Mouse (Mus musculus) heart, embryonic 10.5 days (tissue): Measurements from ENCODE around the gene Rwdd2b. TPM values are rescaled to one million over a fixed set of nuclear protein-coding genes. Genes with fewer than 3 reads are reported as not detected.

Experiments used
- DNase-seq: peaks from one replicate; pipeline ENCODE4 v3.0.0-alpha.2; 2017; ENCODE audit warnings: low spot score
- H3K27ac ChIP-seq: fragments of 300-500 bp; sonication (generic); 2 replicates; pipeline ENCODE4 v1.5.1; 2016; ENCODE audit warnings: mild to moderate bottlenecking
- H3K27me3 ChIP-seq: fragments of 300-500 bp; sonication (generic); 2 replicates; pipeline ENCODE4 v1.6.1; 2016; ENCODE audit warnings: mild to moderate bottlenecking; ENCODE audit not compliant: poor library complexity, insufficient read depth, severe bottlenecking
- H3K36me3 ChIP-seq: fragments of 300-500 bp; sonication (generic); 2 replicates; pipeline ENCODE4 v1.6.1; 2016; ENCODE audit warnings: mild to moderate bottlenecking, moderate library complexity
- H3K4me1 ChIP-seq: fragments of 300-500 bp; sonication (generic); 2 replicates; pipeline ENCODE4 v1.6.1; 2016; ENCODE audit warnings: mild to moderate bottlenecking
- H3K4me3 ChIP-seq: fragments of 300-500 bp; sonication (generic); 2 replicates; pipeline ENCODE4 v1.5.1; 2016; ENCODE audit warnings: mild to moderate bottlenecking, moderate library complexity
- H3K9me3 ChIP-seq: fragments of 300-500 bp; sonication (generic); 2 replicates; pipeline ENCODE4 v1.6.1; 2016; ENCODE audit warnings: mild to moderate bottlenecking, moderate library complexity
- WGBS: fragments of 180-500 bp; shearing (Covaris S2); methylation state at CpG from one replicate; pipeline ENCODE4 v1.1.7; 2016; 5-methylcytosine and 5-hydroxymethylcytosine counted together
- polyA plus RNA-seq: library from polyadenylated mRNA; unstranded; fragments of >200 nt; fragmentation: Nextera tagmentation; extraction: Ambion mirVana; gene quantifications from 2 replicates; pipeline ENCODE4 v1.2.1, GENCODE M21; 2016

Gene Rwdd2b
- polyA plus RNA-seq = 11.8 and 13.6 TPM in 2 replicates

GRCm38 (mm10) chr16:87440184-87440686, at the start of gene Rwdd2b:
Rwdd2b (minus strand) TSS chr16:87440573.
- peaks cover 11% of the 10 kb centered on the region for H3K4me1 ChIP-seq
- WGBS = under 1% methylated on average over 38 of the region's 38 CpGs
- no peaks in the 10 kb centered on the region for H3K9me3 ChIP-seq
- H3K27me3 ChIP-seq = no peaks in the 10 kb centered on the region
- peak within 1 kb of the TSS; percentile 92 for H3K27ac ChIP-seq
- peak within 1 kb of the TSS; percentile 76 for H3K4me3 ChIP-seq
- peaks cover 9% of the 10 kb centered on the region; the same call in 1 of the 2 replicates for H3K36me3 ChIP-seq
- DNase-seq = peak; percentile 97

- no peaks in the 10 kb centered on the region for H3K9me3 ChIP-seq
- H3K27ac ChIP-seq = no peak overlapping the region
- 75% methylated on average over 2 of the region's 2 CpGs for WGBS
- H3K4me1 ChIP-seq = no peaks in the 10 kb centered on the region
- no peaks in the 10 kb centered on the region for H3K27me3 ChIP-seq
- no peak overlapping the region for H3K4me3 ChIP-seq
- DNase-seq = no peak
- H3K36me3 ChIP-seq = peaks cover 98% of the 10 kb centered on the region
These were observed 48.2 kb upstream of the Rwdd2b start for GRCm38 (mm10) chr16:87488605-87489004.

- Histone ChIP-seq H3K4me1 (no peaks in the 10 kb centered on the region), H3K27ac (no peak overlapping the region), H3K4me3 (no peak overlapping the region), H3K36me3 (peaks cover 97% of the 10 kb centered on the region), H3K9me3 (no peaks in the 10 kb centered on the region), H3K27me3 (no peaks in the 10 kb centered on the region)
- WGBS = 92% methylated on average over 5 of the region's 5 CpGs
- DNase-seq = no peak
These were observed 46.4 kb upstream of the Rwdd2b start for GRCm38 (mm10) chr16:87486739-87487138.

- Histone ChIP-seq H3K9me3 (no peaks in the 10 kb centered on the region), H3K27ac (no peak overlapping the region), H3K27me3 (no peaks in the 10 kb centered on the region), H3K4me1 (no peaks in the 10 kb centered on the region), H3K36me3 (peaks cover 84% of the 10 kb centered on the region), H3K4me3 (no peak overlapping the region)
- 93% methylated on average over 5 of the region's 5 CpGs for WGBS
- DNase-seq = no peak
These were observed 44.0 kb upstream of the Rwdd2b start for GRCm38 (mm10) chr16:87484367-87484766.

GRCm38 (mm10) chr16:87470579-87470978, 30.2 kb upstream of the Rwdd2b start:
- peaks cover 92% of the 10 kb centered on the region for H3K36me3 ChIP-seq
- H3K27me3 ChIP-seq = no peaks in the 10 kb centered on the region
- H3K4me1 ChIP-seq = no peaks in the 10 kb centered on the region
- DNase-seq = no peak
- no peak overlapping the region for H3K4me3 ChIP-seq
- no peaks in the 10 kb centered on the region for H3K9me3 ChIP-seq
- no peak overlapping the region for H3K27ac ChIP-seq
- WGBS = 88% methylated on average over 4 of the region's 4 CpGs

- no peak for DNase-seq
- Histone ChIP-seq H3K4me3 (no peak overlapping the region), H3K4me1 (peaks cover 17% of the 10 kb centered on the region), H3K27me3 (no peaks in the 10 kb centered on the region), H3K9me3 (no peaks in the 10 kb centered on the region), H3K27ac (no peak overlapping the region), H3K36me3 (peaks cover 40% of the 10 kb centered on the region)
- 95% methylated on average over 3 of the region's 3 CpGs for WGBS
These were observed 18.4 kb upstream of the Rwdd2b start for GRCm38 (mm10) chr16:87458752-87459151.

GRCm38 (mm10) chr16:87455180-87455611, 14.8 kb upstream of the Rwdd2b start:
- Histone ChIP-seq H3K9me3 (no peaks in the 10 kb centered on the region), H3K4me1 (peaks cover 17% of the 10 kb centered on the region), H3K36me3 (peaks cover 13% of the 10 kb centered on the region), H3K4me3 (peak overlapping the region; percentile 96), H3K27ac (peak overlapping the region; percentile 95), H3K27me3 (no peaks in the 10 kb centered on the region)
- WGBS = under 1% methylated on average over 38 of the region's 38 CpGs
- no peak for DNase-seq

GRCm38 (mm10) chr16:87454419-87455179, 14.2 kb upstream of the Rwdd2b start, which contains the start of gene Usp16:
Usp16 (plus strand) TSS chr16:87454703.
- H3K36me3 ChIP-seq = peaks cover 8% of the 10 kb centered on the region
- peak within 1 kb of the TSS; percentile 96 for H3K4me3 ChIP-seq
- H3K27ac ChIP-seq = peak within 1 kb of the TSS; percentile 95
- no peaks in the 10 kb centered on the region for H3K9me3 ChIP-seq
- no peaks in the 10 kb centered on the region for H3K27me3 ChIP-seq
- peak; percentile 96 for DNase-seq
- peaks cover 17% of the 10 kb centered on the region for H3K4me1 ChIP-seq
- WGBS = 9% methylated on average over 45 of the region's 45 CpGs

GRCm38 (mm10) chr16:87453226-87453625, 12.9 kb upstream of the Rwdd2b start:
- peak; percentile 43 for DNase-seq
- peaks cover 17% of the 10 kb centered on the region for H3K4me1 ChIP-seq
- no peaks in the 10 kb centered on the region for H3K9me3 ChIP-seq
- no peak overlapping the region for H3K4me3 ChIP-seq
- no peaks in the 10 kb centered on the region for H3K36me3 ChIP-seq
- no peaks in the 10 kb centered on the region for H3K27me3 ChIP-seq
- WGBS = 81% methylated on average over 2 of the region's 2 CpGs
- no peak overlapping the region for H3K27ac ChIP-seq

- H3K4me1 ChIP-seq = peaks cover 11% of the 10 kb centered on the region
- H3K9me3 ChIP-seq = no peaks in the 10 kb centered on the region
- H3K27ac ChIP-seq = no peak overlapping the region
- 93% methylated on average over 3 of the region's 3 CpGs for WGBS
- no peak for DNase-seq
- no peaks in the 10 kb centered on the region for H3K36me3 ChIP-seq
- no peak overlapping the region for H3K4me3 ChIP-seq
- no peaks in the 10 kb centered on the region for H3K27me3 ChIP-seq
These were observed 5.2 kb upstream of the Rwdd2b start for GRCm38 (mm10) chr16:87445528-87445927.

- Histone ChIP-seq H3K4me3 (no peak overlapping the region), H3K4me1 (peaks cover 11% of the 10 kb centered on the region), H3K27me3 (no peaks in the 10 kb centered on the region), H3K27ac (no peak overlapping the region), H3K36me3 (no peaks in the 10 kb centered on the region), H3K9me3 (no peaks in the 10 kb centered on the region)
- DNase-seq = no peak
These were observed 4.7 kb upstream of the Rwdd2b start for GRCm38 (mm10) chr16:87445110-87445509.

- WGBS = 22% methylated on average over 1 of the region's 1 CpGs
- no peak for DNase-seq
- no peaks in the 10 kb centered on the region for H3K9me3 ChIP-seq
- no peak overlapping the region for H3K4me3 ChIP-seq
- H3K36me3 ChIP-seq = no peaks in the 10 kb centered on the region
- H3K27ac ChIP-seq = no peak overlapping the region
- H3K27me3 ChIP-seq = no peaks in the 10 kb centered on the region
- peaks cover 11% of the 10 kb centered on the region for H3K4me1 ChIP-seq
These were observed 3.7 kb upstream of the Rwdd2b start for GRCm38 (mm10) chr16:87444071-87444470.

- DNase-seq = no peak
- no peaks in the 10 kb centered on the region for H3K36me3 ChIP-seq
- peaks cover 11% of the 10 kb centered on the region for H3K4me1 ChIP-seq
- no peaks in the 10 kb centered on the region for H3K9me3 ChIP-seq
- no peak overlapping the region for H3K4me3 ChIP-seq
- no peak overlapping the region for H3K27ac ChIP-seq
- no peaks in the 10 kb centered on the region for H3K27me3 ChIP-seq
These were observed 2.9 kb upstream of the Rwdd2b start for GRCm38 (mm10) chr16:87443245-87443644.
